In genomic region chr4:132344403-132345134, GRCm38 (mm10) we compare ENCODE assay signal across 8 mouse cellular contexts. TPM values are rescaled to one million over a fixed set of nuclear protein-coding genes. Genes with fewer than 3 reads are reported as not detected.
DNase-seq lines count a peak whose midpoint lies in the region; ATAC-seq and TF ChIP-seq lines count a peak whose summit lies in the region.

No protein-coding gene starts in this region.

- H3K9me3 ChIP-seq in hindbrain, embryonic 14.5 days (ENCODE audit: control insufficient read depth, low read length): no peaks in the 10 kb centered on the region

- peak overlapping the region; percentile 62 for H3K4me3 ChIP-seq in cortical plate, adult 2 months (ENCODE audit: insufficient read depth, low read length)
- H3K4me3 ChIP-seq in hindbrain, embryonic 14.5 days (replicated peaks; ENCODE audit: low read length): peak overlapping the region; percentile 78

- H3K36me3 ChIP-seq in hindbrain, embryonic 14.5 days (replicated peaks; ENCODE audit: control insufficient read depth, insufficient read depth): peaks cover 3% of the 10 kb centered on the region

- TF ChIP-seq POLR2A in cortical plate, adult 2 months (IDR thresholded peaks at IDR 0.05; ENCODE audit: extremely low read depth, insufficient read depth, low read length): no peak

- 8% methylated on average over 13 of the region's 13 CpGs for WGBS in hindbrain, embryonic 14.5 days

- H3K27me3 ChIP-seq in hindbrain, embryonic 14.5 days (ENCODE audit: control insufficient read depth, insufficient read depth, low read length): no peaks in the 10 kb centered on the region

- ATAC-seq in hindbrain, embryonic 14.5 days (ENCODE audit: low FRiP score): peak; percentile 40; the same call in 1 of the 2 replicates
- no peak for ATAC-seq in cerebellum, adult (ENCODE audit: insufficient number of reproducible peaks, low FRiP score, low TSS enrichment)

- peak overlapping the region; percentile 74 for H3K9ac ChIP-seq in hindbrain, embryonic 14.5 days

- no peak for TF ChIP-seq CTCF in cortical plate, adult 2 months (IDR thresholded peaks at IDR 0.05; ENCODE audit: extremely low read depth, insufficient read depth, low read length)

- peak overlapping the region; percentile 82 for H3K4me2 ChIP-seq in hindbrain, embryonic 14.5 days (replicated peaks)

- peak; percentile 7 for DNase-seq in right cerebral cortex, postnatal 25 days
- DNase-seq in right cerebral cortex, postnatal 36 days (ENCODE audit: low spot score in 2 of 2): no peak
- no peak for DNase-seq in hindbrain, embryonic 14.5 days (ENCODE audit: low spot score)
- peak; percentile 33 for DNase-seq in mesoderm, embryonic 11.5 days (ENCODE audit: low read depth, low spot score)
- DNase-seq in layer of hippocampus, postnatal 10 days (ENCODE audit: low spot score in 2 of 2): no peak
- DNase-seq in gastrocnemius, adult 18-20 months (ENCODE audit: low spot score): no peak

- H3K4me1 ChIP-seq in cortical plate, adult 2 months (ENCODE audit: control insufficient read depth, insufficient read depth, low read length): no peaks in the 10 kb centered on the region
- peaks cover 14% of the 10 kb centered on the region for H3K4me1 ChIP-seq in hindbrain, embryonic 14.5 days (replicated peaks; ENCODE audit: control insufficient read depth, insufficient read depth, low read length)

- no peak overlapping the region for H3K27ac ChIP-seq in cortical plate, adult 2 months (ENCODE audit: insufficient read depth, low read length)
- H3K27ac ChIP-seq in hindbrain, embryonic 14.5 days: no peak overlapping the region

RNA-seq across cellular contexts. Expression of gene Rcc1, which starts 8.8 kb away (rescaled TPM):
- 8.8 and 9.2 TPM in 2 replicates for polyA plus RNA-seq in cortical plate, adult 2 months (2012; rRNA removed)
- polyA plus RNA-seq in hindbrain, embryonic 14.5 days (2014; fragmentation: Nextera tagmentation; extraction: Ambion mirVana): 20.0 and 22.4 TPM in 2 replicates
- total RNA-seq in layer of hippocampus, postnatal 10 days (2021): 10 to 100 TPM; 17.7 to 20.1 TPM
- total RNA-seq in gastrocnemius, adult 18-20 months (2021): 1 to 10 TPM; 5.6 to 7.7 TPM

RNA-seq across cellular contexts. Expression of gene Trnau1ap, which starts 15.2 kb away (rescaled TPM):
- polyA plus RNA-seq in cortical plate, adult 2 months (2012; rRNA removed): 14.9 and 16.6 TPM in 2 replicates
- polyA plus RNA-seq in hindbrain, embryonic 14.5 days (2014; fragmentation: Nextera tagmentation; extraction: Ambion mirVana): 66.8 and 73.1 TPM in 2 replicates
- total RNA-seq in layer of hippocampus, postnatal 10 days (2021): 10 to 100 TPM; 25.7 to 29.2 TPM
- total RNA-seq in gastrocnemius, adult 18-20 months (2021): 10 to 100 TPM in 1 of 2 experiments, 1 to 10 TPM in 1; 9.9 to 11.4 TPM

RNA-seq across cellular contexts. Expression of gene Rab42, which starts 41.4 kb away (rescaled TPM):
- polyA plus RNA-seq in cortical plate, adult 2 months (2012; rRNA removed): 3.8 and 5.3 TPM in 2 replicates
- 0.95 and 1.5 TPM in 2 replicates for polyA plus RNA-seq in hindbrain, embryonic 14.5 days (2014; fragmentation: Nextera tagmentation; extraction: Ambion mirVana)
- 1 to 10 TPM; 1.8 to 2.6 TPM for total RNA-seq in layer of hippocampus, postnatal 10 days (2021)
- total RNA-seq in gastrocnemius, adult 18-20 months (2021): under 1 TPM in 1 of 2 experiments, not detected in 1; 0.31 TPM

Comparison
In these comparisons a context has a peak if more than half of its experiments do, and no peak if none do; other contexts are left out.
1. DNase-seq: peak in right cerebral cortex, postnatal 25 days (single experiment) and mesoderm, embryonic 11.5 days (single experiment); none in right cerebral cortex, postnatal 36 days (0 of 2), hindbrain, embryonic 14.5 days (single experiment), layer of hippocampus, postnatal 10 days (0 of 2) and gastrocnemius, adult 18-20 months (single experiment).